In genomic region chr3:123448096-123448495, GRCm38 (mm10) we compare ENCODE assay signal across 8 mouse cellular contexts. TPM values are rescaled to one million over a fixed set of nuclear protein-coding genes. Genes with fewer than 3 reads are reported as not detected.
A peak's percentile ranks its signal among the peaks of the same experiment; 100 is the strongest.
DNase-seq lines count a peak whose midpoint lies in the region; ATAC-seq and TF ChIP-seq lines count a peak whose summit lies in the region.

No protein-coding gene starts in this region.

- no peaks in the 10 kb centered on the region for H3K9me3 ChIP-seq in kidney, postnatal 0 days (replicated peaks; ENCODE audit: low read length)
- H3K9me3 ChIP-seq in forebrain, embryonic 13.5 days (replicated peaks), result no peaks in the 10 kb centered on the region
- no peaks in the 10 kb centered on the region for H3K9me3 ChIP-seq in liver, embryonic 15.5 days (replicated peaks)
- H3K9me3 ChIP-seq in neural tube, embryonic 14.5 days (ENCODE audit: control insufficient read depth, low read length), result no peaks in the 10 kb centered on the region

- peak overlapping the region; percentile 70; the same call in 1 of the 2 replicates for H3K4me3 ChIP-seq in kidney, postnatal 0 days (replicated peaks; ENCODE audit: low read depth, low read length)
- peak overlapping the region; percentile 73 for H3K4me3 ChIP-seq in forebrain, embryonic 13.5 days
- H3K4me3 ChIP-seq in liver, embryonic 15.5 days (replicated peaks), result 0 out of 2 replicates have a peak overlapping the region, but pooled peaks have one; percentile 47
- peak overlapping the region; percentile 77 for H3K4me3 ChIP-seq in neural tube, embryonic 14.5 days (ENCODE audit: low read depth, low read length)

- no peak for TF ChIP-seq CTCF in kidney, postnatal 0 days (IDR thresholded peaks at IDR 0.05; ENCODE audit: low read depth)

- no peaks in the 10 kb centered on the region for H3K27me3 ChIP-seq in kidney, postnatal 0 days (ENCODE audit: insufficient read depth, low read length)
- H3K27me3 ChIP-seq in forebrain, embryonic 13.5 days, result peaks cover 39% of the 10 kb centered on the region
- peaks cover 58% of the 10 kb centered on the region for H3K27me3 ChIP-seq in liver, embryonic 15.5 days
- no peaks in the 10 kb centered on the region; the same call in 1 of the 2 replicates for H3K27me3 ChIP-seq in neural tube, embryonic 14.5 days (ENCODE audit: control insufficient read depth, insufficient read depth, low read length)

- peak; percentile 10 for DNase-seq in kidney, postnatal 0 days (ENCODE audit: low spot score)
- no peak for DNase-seq in kidney, adult 18-20 months
- DNase-seq in left cerebral cortex, adult 8-10 months (ENCODE audit: low spot score in 2 of 2), result no peak

- H3K4me1 ChIP-seq in kidney, postnatal 0 days (replicated peaks; ENCODE audit: insufficient read depth, low read length), result no peaks in the 10 kb centered on the region; the same call in 1 of the 2 replicates
- H3K4me1 ChIP-seq in forebrain, embryonic 13.5 days, result peaks cover 14% of the 10 kb centered on the region
- 0 out of 2 replicates have a peak, but pooled peaks cover 8% of the 10 kb centered on the region for H3K4me1 ChIP-seq in liver, embryonic 15.5 days (replicated peaks)
- no peaks in the 10 kb centered on the region for H3K4me1 ChIP-seq in neural tube, embryonic 14.5 days (ENCODE audit: control insufficient read depth, insufficient read depth, low read length)

- H3K9ac ChIP-seq in kidney, postnatal 0 days (ENCODE audit: low read depth, low read length), result no peak overlapping the region
- no peak overlapping the region for H3K9ac ChIP-seq in forebrain, embryonic 13.5 days
- no peak overlapping the region for H3K9ac ChIP-seq in liver, embryonic 15.5 days
- no peak overlapping the region for H3K9ac ChIP-seq in neural tube, embryonic 14.5 days (replicated peaks; ENCODE audit: low read depth, low read length)

- H3K36me3 ChIP-seq in kidney, postnatal 0 days (ENCODE audit: insufficient read depth, low read length), result no peaks in the 10 kb centered on the region
- H3K36me3 ChIP-seq in forebrain, embryonic 13.5 days (ENCODE audit: poor library complexity, severe bottlenecking), result no peaks in the 10 kb centered on the region
- H3K36me3 ChIP-seq in liver, embryonic 15.5 days (replicated peaks), result no peaks in the 10 kb centered on the region
- no peaks in the 10 kb centered on the region for H3K36me3 ChIP-seq in neural tube, embryonic 14.5 days (ENCODE audit: control insufficient read depth, insufficient read depth, low read length)

- no peak for ATAC-seq in kidney, postnatal 0 days (replicated peaks; ENCODE audit: low FRiP score, low read depth)
- ATAC-seq in forebrain, embryonic 13.5 days, result no peak
- no peak for ATAC-seq in liver, embryonic 15.5 days (ENCODE audit: insufficient read depth)
- ATAC-seq in neural tube, embryonic 14.5 days (ENCODE audit: low read depth), result no peak; the same call in 1 of the 2 replicates
- ATAC-seq in inflammation-experienced regulatory T-cells, adult 6 months, result no peak
- no peak for ATAC-seq in erythroblast, adult 5-6 weeks (replicated peaks; ENCODE audit: low FRiP score, poor library complexity, severe bottlenecking)

- H3K27ac ChIP-seq in kidney, postnatal 0 days, result no peak overlapping the region
- no peak overlapping the region for H3K27ac ChIP-seq in forebrain, embryonic 13.5 days
- no peak overlapping the region for H3K27ac ChIP-seq in liver, embryonic 15.5 days (replicated peaks)
- H3K27ac ChIP-seq in neural tube, embryonic 14.5 days (ENCODE audit: low read depth, low read length), result no peak overlapping the region

- 13% methylated on average over 10 of the region's 10 CpGs for WGBS in kidney, postnatal 0 days
- 3% methylated on average over 10 of the region's 10 CpGs for WGBS in forebrain, embryonic 13.5 days
- 11% methylated on average over 10 of the region's 10 CpGs for WGBS in liver, embryonic 15.5 days (ENCODE audit: insufficient replicate concordance)
- 2% methylated on average over 10 of the region's 10 CpGs for WGBS in neural tube, embryonic 14.5 days

- peak overlapping the region; percentile 100 for H3K4me2 ChIP-seq in kidney, postnatal 0 days (ENCODE audit: low read length)
- H3K4me2 ChIP-seq in forebrain, embryonic 13.5 days, result peak overlapping the region; percentile 100
- no peak overlapping the region; the same call in 1 of the 2 replicates for H3K4me2 ChIP-seq in liver, embryonic 15.5 days
- H3K4me2 ChIP-seq in neural tube, embryonic 14.5 days (ENCODE audit: low read depth, low read length), result peak overlapping the region; percentile 99

RNA-seq across cellular contexts. Expression of gene Prss12, which starts 1.4 kb away (rescaled TPM):
- polyA plus RNA-seq in kidney, postnatal 0 days (2015; fragmentation: Nextera tagmentation; extraction: Ambion mirVana), result 6.3 and 7.0 TPM in 2 replicates
- polyA plus RNA-seq in forebrain, embryonic 13.5 days (2015; fragmentation: Nextera tagmentation; extraction: Ambion mirVana), result 1.4 and 2.6 TPM in 2 replicates
- polyA plus RNA-seq in liver, embryonic 15.5 days (2015; fragmentation: Nextera tagmentation; extraction: Ambion mirVana), result 0.62 and 0.68 TPM in 2 replicates
- polyA plus RNA-seq in neural tube, embryonic 14.5 days (2014; fragmentation: Nextera tagmentation; extraction: Ambion mirVana), result 20.1 and 23.1 TPM in 2 replicates
- 10 to 100 TPM; 16.7 to 22.3 (median 20.0) TPM for total RNA-seq in left cerebral cortex, adult 8-10 months (2022)
- 1 to 10 TPM in 1 of 3 experiments, under 1 TPM in 2; 0.45 to 1.1 (median 0.65) TPM for polyA plus RNA-seq in inflammation-experienced regulatory T-cells, adult 6 months (2017; shearing (Covaris generic))
- total RNA-seq in erythroblast, adult 5-6 weeks (2015; ENCODE audit: low replicate concordance), result not detected in 2 replicates
- total RNA-seq in erythroblast, adult 5-6 weeks (2017; ENCODE audit: low replicate concordance), result not detected in 2 replicates
